Mouse (Mus musculus) liver (tissue): Measurements from ENCODE around the gene Qk.
A peak's percentile ranks its signal among the peaks of the same experiment; 100 is the strongest.

Experiments
- DNase-seq: peaks from one replicate; pipeline ENCODE4 v3.0.0-alpha.2; 2020; ENCODE audit warnings: mixed read lengths

The Qk gene

DNA sequence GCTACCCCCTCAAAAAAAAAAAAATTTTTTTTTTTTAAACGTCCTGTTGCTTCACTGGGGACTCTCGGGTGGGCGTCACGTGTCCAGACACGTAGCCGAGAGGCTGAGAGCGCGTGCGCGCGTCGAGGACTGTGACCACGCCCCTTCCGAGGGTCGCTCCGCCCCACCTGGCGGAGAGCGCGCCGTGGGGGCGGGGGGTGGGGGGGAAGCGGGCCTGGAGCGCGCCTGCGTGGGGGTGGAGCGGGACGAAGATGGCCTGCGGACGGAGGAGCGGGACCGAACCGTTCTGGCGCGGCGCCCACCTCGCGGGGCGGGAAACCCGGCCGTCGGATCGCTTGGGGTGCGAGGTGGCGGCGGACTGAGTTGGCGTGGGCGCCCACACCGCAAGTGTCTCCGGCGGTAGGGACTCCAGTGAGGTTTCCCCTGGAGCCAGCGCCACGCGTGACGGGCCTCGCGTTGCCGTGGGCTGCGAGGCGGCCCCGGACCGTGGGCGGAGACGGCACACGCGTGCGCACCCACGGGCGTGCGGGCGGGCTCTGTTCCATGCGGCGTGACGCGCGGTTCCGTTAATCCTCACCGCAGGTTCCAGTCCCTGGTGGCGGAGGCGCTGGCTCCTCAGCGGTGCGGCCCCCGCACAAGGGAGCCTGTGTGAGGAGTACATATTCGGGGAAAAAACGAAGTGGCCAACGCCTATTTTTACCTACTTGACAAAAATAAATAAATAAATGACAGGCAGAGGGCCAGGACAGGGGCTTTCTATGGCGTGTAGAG is at the start of gene Qk:
Gene Qk (minus strand): TSS at position 170 of the 771 bp plus-strand sequence.
- DNase-seq: peak; percentile 93

DNA sequence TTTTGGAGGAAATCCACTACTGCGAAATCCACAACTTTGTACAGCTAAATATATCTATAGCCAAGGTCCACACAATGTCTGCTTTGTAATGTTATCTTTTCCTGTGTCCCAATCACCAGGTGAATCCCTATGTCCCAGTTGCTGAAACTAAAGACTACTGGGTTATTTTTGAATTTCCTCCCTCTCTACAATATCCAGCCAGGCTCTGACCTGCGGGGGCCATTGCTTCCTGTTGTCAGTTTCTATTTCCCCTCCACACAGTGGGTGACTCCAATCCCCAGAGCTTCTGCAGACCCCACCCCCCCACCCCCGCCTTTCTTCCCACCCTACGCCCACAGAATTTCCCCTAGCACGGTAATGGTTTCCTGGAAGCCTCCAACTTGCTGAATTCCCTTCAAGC is 47.4 kb upstream of the Qk start:
- no peak for DNase-seq

DNA sequence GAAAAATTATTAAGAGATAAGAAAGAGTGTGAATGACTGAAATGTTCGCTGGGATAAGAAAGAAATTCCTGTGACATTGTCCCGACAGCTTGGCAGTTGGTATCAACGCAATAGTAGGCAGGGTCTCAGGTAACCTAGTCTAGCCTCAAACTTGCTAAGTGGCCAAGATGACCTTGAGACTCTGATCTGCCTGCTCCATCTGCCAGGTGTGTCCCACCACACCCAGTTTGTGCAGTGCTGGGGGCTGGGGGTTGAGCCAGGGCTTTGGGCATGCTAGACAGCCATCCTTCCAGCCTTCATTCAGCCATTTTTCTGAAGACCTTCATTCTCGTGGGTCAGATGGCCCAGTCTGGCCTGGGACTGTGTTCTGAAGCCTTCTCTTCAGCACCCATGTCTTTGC is 46.9 kb upstream of the Qk start:
- no peak for DNase-seq

DNA sequence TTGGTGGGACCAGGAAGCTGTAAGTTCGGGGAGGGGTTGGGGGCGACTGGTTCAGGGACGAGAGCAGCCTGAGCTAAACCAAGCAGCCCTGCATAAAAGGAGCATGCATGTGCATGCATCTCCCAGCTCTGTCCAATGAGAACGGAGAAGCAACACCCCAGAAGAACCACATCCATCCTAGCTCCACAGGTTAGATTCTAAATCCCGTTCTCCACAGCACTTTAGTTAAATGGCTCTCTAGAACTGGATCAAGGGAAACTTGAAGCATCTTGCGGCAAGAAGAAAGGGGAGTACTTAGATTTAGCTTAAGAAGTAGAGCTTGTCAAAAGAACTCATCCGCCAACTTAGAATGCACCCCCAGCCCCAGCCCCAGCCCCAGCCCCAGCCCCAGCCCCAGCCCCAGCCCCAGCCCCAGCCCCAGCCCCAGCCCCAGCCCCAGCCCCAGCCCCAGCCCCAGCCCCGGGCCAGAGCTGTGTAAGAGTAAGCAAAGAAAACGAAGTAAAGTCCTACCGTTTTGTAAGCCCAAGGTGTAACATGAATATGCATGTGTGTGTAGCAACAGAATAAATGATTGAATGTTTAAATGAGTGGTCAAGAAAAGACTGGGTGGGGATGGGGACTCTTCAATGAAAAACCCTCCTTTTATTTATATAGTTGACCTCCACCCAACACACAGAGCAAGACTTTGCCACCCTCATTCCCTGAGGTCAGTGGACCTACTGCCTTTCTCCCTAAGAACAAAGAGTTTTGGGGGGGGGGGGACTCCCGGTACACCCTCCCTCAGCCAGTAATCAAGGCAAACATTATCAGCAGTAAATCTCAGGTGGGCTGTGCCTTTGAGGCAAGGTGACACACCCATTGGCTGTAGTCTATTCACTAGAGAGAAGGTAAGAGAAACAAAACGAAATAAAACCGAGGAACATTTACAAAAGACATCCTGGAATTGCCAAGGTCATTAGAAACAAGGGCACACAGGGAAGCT is 46.1 kb upstream of the Qk start:
- DNase-seq: no peak

DNA sequence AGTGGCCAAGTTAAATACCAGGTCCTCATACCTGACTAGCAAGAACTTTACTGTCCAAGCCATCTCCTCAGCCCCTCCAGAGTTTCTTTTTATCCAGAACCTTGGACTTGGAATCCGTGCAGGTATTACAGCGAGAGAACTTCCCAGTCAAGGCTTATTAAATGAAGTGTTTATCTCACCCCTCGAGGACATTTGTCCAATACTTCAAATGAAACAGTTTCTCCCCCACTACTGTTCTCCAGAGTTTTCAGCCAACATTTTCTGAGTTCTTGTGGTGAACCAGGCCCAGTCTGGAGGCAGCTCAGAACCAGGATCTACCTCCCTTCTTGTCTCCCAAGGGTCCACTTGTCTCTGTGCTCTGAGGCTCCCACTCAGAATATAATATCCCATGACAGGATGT is 43.5 kb upstream of the Qk start:
- no peak for DNase-seq

DNA sequence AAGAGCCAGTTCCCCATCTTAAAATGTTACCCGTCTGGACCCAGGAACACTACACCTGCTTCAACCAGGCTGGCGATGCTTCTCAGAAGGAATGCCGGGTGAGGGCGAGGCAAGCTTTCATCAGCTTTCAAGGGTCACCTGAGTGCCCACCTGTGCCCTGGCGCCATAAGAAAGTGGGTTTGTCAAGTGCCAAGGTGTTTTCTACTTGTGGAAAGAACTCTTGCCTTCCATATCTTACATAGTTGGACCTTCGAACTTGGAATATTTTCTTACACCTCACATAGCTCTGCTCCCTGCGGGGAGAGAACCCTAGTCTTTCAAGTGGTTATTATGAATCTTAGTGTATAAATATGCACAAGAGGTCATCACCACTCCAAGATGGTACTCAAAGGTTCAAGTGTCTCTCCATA is 42.2 kb upstream of the Qk start:
- DNase-seq: no peak

DNA sequence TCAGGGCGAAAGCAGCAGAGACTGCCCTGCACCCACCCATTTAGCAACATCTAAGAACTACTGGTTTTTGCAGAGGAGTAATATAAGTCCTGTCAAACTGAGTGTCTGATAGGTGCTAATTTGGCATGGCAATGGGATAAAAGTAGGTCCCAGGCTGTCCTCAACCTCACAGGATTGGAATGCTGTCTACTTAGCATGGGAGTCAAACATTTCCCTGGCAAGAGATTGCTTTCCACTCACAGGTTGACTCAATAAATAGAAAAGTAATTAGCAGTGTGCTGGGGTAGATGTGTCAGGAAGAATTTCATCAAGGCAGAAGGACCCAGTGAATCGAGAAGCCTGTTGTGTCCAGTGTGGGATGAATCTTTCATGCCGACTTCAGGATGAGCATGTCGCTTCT is 41.1 kb upstream of the Qk start:
- no peak for DNase-seq

DNA sequence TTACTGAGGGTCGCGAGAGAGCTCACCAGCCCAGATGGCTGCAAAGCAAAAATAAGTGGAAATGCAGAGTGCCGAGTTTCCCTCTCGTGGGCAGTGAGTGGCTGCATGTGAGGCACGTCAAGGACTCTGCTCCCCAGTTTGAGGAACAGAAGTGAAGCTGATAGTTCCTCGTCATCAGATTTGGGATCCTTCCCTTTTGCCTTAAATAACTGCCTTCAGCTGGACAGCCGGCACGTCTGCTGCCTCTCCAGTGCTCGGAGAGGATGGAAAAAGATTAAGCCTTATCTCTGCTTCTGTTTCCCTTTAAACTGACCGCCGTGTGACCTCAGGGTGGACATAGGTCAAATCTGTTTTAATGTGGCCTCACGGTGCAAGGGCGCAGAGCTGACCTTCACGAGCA is 39.8 kb upstream of the Qk start:
- peak; percentile 45 for DNase-seq

DNA sequence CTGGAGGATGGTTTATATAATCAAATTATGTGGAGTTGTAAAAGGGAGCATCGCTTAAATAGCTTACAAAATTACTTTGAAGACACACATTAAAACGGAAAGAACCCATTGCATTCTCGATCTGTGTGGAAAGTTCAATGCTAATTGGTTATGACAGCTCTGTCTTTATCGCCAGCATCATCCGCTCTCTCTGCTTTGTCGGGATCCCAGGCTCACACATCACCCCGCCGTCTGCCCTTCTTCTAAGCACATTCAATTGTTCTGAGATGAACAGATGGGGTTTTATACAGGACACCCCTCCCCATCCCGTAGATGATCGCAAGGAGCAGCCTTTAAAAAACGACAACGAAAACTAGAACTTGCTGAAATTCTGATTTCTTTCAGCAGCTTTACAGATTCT is 37.7 kb upstream of the Qk start:
- DNase-seq: no peak

DNA sequence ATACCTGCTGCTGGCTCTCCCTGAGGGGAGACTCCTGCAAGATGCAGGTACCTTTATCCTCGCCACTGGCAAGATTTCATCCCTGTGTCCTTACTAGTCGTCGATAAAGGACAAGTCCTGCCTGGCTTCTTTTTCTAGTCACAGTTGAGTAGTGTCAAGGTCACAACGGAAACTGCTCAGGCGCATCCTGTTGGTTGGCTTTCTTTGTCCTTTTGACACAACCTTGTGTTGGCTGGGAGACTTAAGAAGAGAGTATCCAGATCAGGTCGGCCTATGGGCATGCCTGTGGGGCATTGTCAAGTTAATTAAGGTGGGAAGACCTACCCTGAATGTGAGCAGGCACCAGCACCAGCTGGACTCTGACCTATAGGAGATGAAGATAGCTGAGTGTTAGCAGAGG is 36.6 kb upstream of the Qk start:
- no peak for DNase-seq

DNA sequence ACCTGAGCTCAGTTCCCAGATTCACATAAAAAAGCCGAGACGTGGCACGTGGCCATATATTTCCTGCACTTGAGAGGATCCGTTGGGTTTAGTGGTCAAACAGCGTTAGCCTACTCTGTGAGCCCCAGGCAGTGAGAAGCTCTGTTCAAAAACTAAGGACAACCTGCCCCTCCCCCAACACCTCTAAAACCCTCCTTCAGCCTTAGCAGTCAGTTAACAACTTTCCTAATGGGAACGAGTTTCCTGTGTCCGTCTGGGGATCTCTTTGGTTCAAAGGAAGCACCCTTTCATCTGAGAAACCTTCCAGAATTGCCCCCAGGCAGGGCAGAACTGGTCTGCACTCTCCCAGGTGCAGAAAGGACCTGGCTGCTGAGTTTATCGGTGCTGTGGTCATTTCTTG is 36.1 kb upstream of the Qk start:
- DNase-seq: no peak

DNA sequence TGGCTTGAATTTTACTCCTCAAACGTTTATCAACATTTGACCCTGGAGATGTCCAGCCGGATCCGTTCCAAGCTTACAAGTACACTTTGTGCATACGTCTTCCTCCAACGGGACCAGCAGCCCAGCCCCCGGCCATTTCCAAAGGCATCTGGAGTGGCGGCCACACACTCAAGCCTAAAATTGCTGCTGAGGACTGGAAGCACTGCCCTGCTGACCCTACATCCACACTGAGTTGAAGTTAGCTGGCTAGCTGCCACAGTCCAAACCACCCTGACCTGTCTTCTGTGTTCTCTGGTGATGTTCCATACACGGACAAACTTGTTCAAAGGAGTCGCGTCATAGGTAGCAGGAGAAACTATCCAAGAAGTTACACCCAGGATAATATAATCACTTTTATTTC is 18.6 kb upstream of the Qk start:
- DNase-seq: no peak

DNA sequence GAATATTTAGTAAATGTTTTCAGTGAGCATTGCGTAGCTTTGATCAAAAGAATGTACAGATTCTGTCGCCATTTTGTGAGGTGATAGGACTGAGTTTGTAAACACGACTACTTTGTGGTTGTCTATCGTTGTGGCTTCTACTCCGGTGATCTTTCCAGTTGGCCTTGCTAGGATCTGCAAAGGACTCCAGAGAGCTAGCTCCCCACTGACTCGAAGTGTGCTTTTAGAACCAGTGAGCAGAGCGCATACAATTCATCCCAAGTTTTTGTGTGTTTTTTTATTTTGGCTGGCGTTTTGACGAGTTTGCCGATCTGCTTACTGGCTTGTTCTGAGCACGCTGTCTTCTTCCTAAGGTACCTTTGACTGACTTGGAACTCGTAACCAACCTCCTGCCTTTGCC is 16.9 kb upstream of the Qk start:
- no peak for DNase-seq

DNA sequence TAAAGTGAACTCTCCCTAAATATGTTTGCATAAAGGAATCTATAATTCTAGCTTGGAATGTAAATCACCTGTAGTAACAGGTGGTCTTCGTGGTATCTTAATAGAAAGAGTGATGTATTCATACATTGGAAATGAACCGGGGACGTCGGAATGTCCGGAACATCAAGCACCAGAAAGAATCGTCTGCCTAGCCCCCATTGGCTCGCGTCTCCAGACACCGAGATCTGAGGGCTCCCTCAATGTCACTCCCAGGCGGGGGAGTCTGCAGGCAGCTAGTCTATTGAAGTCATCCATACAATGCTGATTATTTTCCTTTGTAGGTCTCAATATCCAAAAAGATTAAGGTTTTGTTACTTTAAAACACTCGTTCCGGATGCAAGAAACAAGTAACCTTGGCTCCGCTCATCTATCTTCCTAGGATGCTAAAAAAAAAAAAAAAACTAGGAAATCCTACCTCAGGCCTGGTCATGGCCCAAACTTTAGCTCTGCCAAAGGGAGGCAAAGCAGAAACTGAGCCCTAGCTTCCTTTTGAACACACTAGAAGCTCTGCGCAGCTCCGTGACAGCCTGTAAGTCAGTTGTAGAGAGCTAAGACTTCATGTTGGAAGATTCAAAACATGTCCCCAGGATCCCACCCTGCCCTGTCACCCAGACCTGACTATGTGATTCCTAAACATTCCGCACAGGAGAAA is 16.3 kb upstream of the Qk start:
- no peak for DNase-seq

DNA sequence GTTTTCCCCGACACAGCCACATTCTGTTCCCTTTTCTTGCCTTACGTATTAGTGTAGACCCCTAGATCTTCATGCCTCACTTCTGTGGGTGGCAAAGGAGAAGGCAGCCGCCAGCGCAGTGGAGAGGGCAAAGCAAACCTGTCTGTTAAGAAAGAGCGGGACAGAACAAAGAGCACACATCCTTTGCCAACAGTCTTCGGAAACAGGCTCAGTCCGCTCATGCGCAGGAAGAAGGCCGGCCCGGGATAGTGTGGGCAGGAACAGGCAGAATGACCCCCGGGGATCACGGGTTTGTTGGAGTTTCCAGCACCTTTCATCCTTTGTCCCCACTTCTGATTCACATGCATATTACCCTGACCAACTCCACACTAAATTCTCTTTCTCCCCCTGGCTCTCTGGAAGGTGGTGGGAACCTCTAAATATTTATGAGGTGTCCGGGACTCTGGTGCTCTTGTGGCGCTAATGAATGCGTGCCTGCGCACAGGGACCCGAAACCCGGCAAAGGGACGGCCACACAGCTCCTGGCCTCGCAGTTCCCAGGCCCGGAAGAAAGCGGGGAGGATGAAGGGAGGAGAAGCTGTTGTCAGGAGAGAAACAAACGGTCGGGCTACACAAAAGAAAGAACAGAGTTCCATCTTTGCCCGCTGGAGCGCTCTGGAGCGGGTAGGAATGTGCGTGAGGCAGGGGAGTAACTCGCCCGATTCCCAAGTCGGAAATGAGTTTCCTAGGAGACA is 15.5 kb upstream of the Qk start:
- DNase-seq: peak; percentile 50

DNA sequence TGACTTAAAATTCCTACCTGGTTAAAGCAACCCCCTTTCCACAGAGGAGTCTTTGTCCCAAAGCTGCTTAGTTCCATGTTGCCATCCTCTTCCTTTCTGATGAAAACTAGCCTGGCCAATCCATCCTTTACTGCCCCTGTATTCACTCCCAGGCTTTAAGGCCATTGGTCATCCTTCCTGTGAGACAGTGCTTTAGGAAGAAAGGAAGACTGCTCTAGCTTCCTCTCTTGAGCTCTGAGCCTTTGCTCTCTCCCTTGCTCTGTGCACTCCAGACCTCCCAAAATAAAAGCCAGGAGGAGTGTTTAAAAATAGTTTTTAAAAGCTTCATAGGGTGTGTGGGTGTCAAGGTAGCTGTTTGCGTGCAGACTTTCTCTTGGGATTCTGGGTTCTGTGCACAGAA is 14.8 kb upstream of the Qk start:
- DNase-seq: no peak

DNA sequence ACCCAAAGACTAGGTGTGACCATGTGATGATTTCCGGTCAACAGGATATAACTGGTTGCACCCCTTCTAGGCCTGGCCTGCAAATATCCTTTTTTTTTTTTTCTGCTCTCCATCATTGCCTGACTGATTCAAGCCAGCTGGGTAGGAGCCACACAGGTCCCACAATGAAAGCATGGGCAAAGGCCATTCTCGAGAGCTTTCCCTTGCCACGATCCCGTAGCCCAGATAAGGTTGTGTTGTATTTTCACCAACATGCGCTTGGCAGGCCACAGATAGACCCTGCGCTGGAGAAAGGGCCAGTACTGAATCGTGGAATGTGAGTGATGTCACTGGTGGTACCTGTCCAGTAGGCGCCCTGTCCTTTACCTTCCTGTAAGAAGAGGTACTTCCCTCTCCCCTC is 13.7 kb upstream of the Qk start:
- no peak for DNase-seq

DNA sequence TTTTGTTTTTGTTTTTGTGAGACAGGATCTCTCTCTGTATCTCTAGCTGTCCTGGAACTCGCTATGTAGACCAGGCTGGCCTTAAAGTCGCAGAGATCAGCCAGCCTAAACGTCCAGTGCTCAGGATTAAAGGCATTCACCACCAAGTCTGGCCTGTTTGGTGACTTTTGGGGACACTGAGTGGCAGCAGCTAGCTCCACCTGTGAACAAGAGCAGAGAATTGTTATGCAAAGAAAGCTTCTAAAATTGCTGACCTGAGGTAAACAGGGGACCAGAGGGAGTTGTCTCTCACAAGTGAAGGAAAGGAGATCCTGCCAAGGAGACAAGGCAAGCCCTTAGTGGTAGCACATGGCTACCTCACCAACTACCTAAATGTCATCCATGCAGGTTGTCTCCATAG is 12.5 kb upstream of the Qk start:
- DNase-seq: no peak

DNA sequence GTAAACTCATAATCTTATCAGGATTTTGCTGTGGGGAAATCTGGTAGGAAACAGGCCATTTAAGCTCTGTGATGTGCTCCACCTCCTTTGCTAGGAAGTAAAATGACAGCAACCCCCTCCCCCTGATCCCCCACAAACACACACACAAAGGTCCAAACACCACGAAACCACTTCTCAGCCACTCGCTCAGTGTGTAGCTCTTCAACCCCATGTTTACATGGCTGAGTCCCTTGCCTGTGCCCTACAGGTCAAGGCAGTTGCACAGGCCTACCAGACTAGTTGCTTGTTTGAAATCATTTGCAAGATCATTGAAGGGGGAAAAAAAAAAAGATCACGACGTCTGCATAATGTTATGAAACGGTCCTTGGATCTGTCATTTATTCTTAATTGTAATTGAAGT is 9.8 kb upstream of the Qk start:
- no peak for DNase-seq

DNA sequence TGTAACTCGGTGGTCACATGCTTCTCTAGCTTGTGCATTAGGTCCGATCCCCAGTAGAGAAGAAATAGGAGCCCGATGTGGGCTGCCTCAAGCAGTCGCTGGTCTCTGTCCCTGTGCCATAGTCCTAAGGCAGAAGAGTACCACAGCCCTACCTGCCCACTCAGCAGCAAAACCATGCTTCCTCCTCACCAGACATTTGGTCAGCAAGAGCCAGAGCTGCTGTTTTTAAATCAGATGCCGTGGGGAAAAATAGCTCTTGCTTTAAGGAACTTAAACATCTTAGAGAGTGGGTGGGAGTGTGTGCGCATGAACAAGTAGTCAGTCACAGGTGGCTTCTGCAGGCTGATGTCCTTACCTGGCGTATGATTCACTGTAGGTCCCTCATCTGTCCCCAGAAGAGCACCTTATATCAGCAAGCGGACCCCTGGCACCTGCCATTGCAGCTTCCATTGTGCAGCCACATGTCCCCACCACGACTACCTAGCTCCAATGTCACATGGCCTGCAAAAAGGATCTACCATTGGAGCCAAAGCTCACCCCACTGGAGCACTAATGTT is 9.0 kb upstream of the Qk start:
- no peak for DNase-seq

DNA sequence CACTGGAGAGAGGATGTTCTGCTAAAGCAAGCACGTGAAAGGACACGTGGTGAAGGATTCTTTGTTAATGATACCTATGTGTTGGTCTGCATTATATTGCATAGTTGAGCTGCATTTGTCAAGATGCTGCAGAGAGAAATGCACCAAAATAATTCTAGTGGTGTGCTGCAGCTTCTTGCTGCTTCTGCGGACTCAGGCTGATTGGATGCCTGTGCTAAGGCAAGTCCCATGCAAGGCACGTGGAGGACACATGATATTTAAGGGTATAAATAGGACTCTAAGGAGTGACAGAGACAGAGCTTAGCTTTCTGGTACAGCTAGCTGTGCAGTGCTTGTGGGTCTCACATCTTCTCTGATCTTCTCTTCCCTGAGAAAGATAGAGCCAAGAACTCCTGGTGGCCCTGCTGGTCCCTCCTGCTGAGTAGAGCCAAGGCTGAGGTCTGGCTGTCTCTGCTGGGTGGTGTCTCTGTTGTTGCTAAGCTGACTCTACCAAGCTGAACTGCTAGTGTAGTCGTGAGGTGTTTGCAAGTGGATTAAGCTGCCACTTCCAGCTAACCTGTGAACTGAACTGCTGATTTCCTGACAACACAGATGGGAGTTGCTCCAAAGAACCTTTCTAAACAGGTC is 8.0 kb upstream of the Qk start:
- no peak for DNase-seq

DNA sequence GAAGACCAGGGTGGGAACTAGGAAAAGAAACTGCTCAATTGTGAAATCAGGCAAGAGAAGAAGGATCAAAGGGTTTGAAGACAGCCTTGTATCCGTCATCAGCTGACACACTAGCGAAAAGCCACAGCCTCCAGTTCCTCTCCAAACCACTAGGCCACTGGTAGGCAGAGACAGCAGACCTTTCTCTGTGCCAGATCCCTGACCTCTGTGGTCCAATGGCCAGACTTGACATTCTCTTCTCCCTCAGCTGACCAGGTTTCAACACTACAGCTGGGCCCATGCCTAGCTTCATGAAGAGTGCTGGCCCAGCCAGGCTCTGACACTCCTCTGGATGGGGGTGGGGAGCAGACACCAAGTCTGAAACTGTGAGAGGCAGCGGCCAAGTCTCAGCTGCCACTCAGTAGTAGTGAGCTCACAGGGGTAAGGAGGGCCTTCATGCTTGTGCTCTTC is 7.0 kb upstream of the Qk start:
- no peak for DNase-seq
